Mouse (Mus musculus) neural tube, embryonic 14.5 days (tissue): ENCODE measurements around the gene Dpy30. TPM values are rescaled to one million over a fixed set of nuclear protein-coding genes. Genes with fewer than 3 reads are reported as not detected.

Experiments used
- ATAC-seq: fragments of 200-750 bp; cut with Nextera tagmentation; 2 replicates; pipeline ENCODE4 v1.8.0; 2017; ENCODE audit warnings: low read depth, mild to moderate bottlenecking, moderate TSS enrichment, moderate library complexity
- H3K27ac ChIP-seq: fragments of 300-500 bp; sonication (generic); 2 replicates; pipeline ENCODE4 v1.5.1; 2014; ENCODE audit warnings: low read depth, mild to moderate bottlenecking, control low read depth, low read length, moderate library complexity, mixed read lengths
- H3K27me3 ChIP-seq: fragments of 300-500 bp; sonication (generic); 2 replicates; pipeline ENCODE4 v1.6.1; 2014; ENCODE audit warnings: low read length; ENCODE audit not compliant: control insufficient read depth, insufficient read depth
- H3K36me3 ChIP-seq: fragments of 300-500 bp; sonication (generic); 2 replicates; pipeline ENCODE4 v1.6.1; 2014; ENCODE audit warnings: low read length, mixed read lengths; ENCODE audit not compliant: control insufficient read depth, insufficient read depth
- H3K4me1 ChIP-seq: fragments of 300-500 bp; sonication (generic); 2 replicates; pipeline ENCODE4 v1.6.1; 2014; ENCODE audit warnings: low read length; ENCODE audit not compliant: control insufficient read depth, insufficient read depth
- H3K4me2 ChIP-seq: fragments of 300-500 bp; sonication (generic); 2 replicates; pipeline ENCODE4 v1.6.1; 2014; ENCODE audit warnings: mild to moderate bottlenecking, low read depth, low read length, control low read depth
- H3K4me3 ChIP-seq: fragments of 300-500 bp; sonication (generic); 2 replicates; pipeline ENCODE4 v1.5.1; 2014; ENCODE audit warnings: low read depth, low read length, control low read depth, mixed read lengths
- H3K9ac ChIP-seq: fragments of 300-500 bp; sonication (generic); replicated peaks from 2 replicates; pipeline ENCODE4 v1.6.1; 2014; ENCODE audit warnings: low read depth, mild to moderate bottlenecking, control low read depth, low read length, mixed read lengths
- H3K9me3 ChIP-seq: fragments of 300-500 bp; sonication (generic); 2 replicates; pipeline ENCODE4 v1.6.1; 2016; ENCODE audit warnings: low read length; ENCODE audit not compliant: control insufficient read depth
- WGBS: fragments of 180-500 bp; shearing (Covaris S2); extraction: QIAGEN DNeasy Blood & Tissue Kit; methylation state at CpG from one replicate; pipeline ENCODE4 v1.1.7; 2014; 5-methylcytosine and 5-hydroxymethylcytosine counted together
- polyA plus RNA-seq: library from polyadenylated mRNA; unstranded; fragments of >200 nt; fragmentation: Nextera tagmentation; extraction: Ambion mirVana; gene quantifications from 2 replicates; pipeline ENCODE4 v1.2.1, GENCODE M21; 2014

Dpy30 gene
- polyA plus RNA-seq, 1 experiment from 2014 or later: 237 TPM

GRCm38 (mm10) chr17:74296076-74296823, 27.5 kb downstream of the Dpy30 start:
- H3K4me3 ChIP-seq: peak overlapping the region; percentile 97
- peaks cover 12% of the 10 kb centered on the region for H3K4me1 ChIP-seq
- peak overlapping the region; percentile 97; the same call in 1 of the 2 replicates for H3K27ac ChIP-seq
- ATAC-seq: no peak
- H3K27me3 ChIP-seq: no peaks in the 10 kb centered on the region
- WGBS: 50% methylated on average over 11 of the region's 11 CpGs
- H3K36me3 ChIP-seq: no peaks in the 10 kb centered on the region; the same call in 1 of the 2 replicates
- H3K4me2 ChIP-seq: peak overlapping the region; percentile 65
- H3K9me3 ChIP-seq: no peaks in the 10 kb centered on the region
- peak overlapping the region; percentile 97; the same call in 1 of the 2 replicates for H3K9ac ChIP-seq

DNA sequence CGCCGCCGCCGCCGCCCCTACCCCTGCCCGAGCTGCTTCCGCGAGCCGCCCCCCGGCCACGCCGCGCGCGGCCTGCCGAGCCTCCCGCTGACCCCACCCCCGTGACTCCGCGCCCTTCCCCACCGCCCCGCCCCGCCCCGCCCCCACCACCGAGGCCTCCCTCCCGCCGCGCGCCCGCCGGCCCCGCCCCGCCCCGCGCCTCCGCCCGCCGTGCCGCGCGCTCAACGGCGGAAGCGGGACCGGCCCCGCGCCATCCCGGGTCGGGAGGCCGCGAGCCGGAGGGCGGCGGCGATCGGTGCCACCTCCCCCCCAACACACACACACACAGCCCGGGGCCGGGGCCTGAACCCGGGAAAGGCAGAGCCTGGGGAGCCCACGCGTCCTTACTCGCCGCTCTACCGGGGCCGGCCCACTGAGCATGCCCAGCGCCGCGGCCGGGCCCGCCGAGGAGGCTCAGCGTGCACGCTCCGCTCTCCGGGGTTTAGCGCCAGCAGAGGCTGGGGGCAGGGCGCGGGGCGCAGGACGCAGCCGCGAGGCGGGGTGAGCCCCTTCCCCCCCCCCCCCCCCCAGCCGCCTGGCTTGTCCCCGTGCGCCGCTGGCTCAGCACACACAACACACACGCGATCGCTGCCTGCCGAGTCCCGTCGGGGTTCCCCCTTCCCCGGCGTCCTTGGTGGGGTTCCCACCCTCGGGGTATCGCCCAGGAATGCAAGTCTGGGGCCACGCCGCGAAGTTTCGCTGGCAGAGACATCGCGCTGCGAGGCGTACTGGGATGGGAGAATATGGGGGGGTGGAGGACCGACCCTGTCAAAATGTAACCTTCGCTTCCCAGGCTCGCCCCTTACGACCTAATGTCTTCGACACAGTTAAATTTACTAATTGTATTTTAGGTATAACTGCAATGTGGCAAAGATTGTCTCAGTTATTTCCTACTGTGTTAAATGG, 28.4 kb downstream of the Dpy30 start, which contains the start of gene Memo1:
Memo1 (minus strand) TSS at position 496 of the 945 bp plus-strand sequence.
- no peaks in the 10 kb centered on the region for H3K9me3 ChIP-seq
- peak within 1 kb of the TSS; percentile 97 for H3K27ac ChIP-seq
- peak within 1 kb of the TSS; percentile 97 for H3K9ac ChIP-seq
- no peaks in the 10 kb centered on the region; the same call in 1 of the 2 replicates for H3K36me3 ChIP-seq
- under 1% methylated on average over 38 of the region's 110 CpGs for WGBS
- H3K4me1 ChIP-seq: peaks cover 16% of the 10 kb centered on the region
- ATAC-seq: peak; percentile 94
- H3K4me3 ChIP-seq: peak within 1 kb of the TSS; percentile 97
- no peaks in the 10 kb centered on the region for H3K27me3 ChIP-seq
- peak within 1 kb of the TSS; percentile 65 for H3K4me2 ChIP-seq

GRCm38 (mm10) chr17:74294426-74295025, 29.2 kb downstream of the Dpy30 start:
- Histone ChIP-seq H3K4me3 (peak overlapping the region; percentile 97), H3K9ac (peak overlapping the region; percentile 97), H3K4me2 (peak overlapping the region; percentile 65), H3K9me3 (no peaks in the 10 kb centered on the region), H3K4me1 (peaks cover 16% of the 10 kb centered on the region), H3K27me3 (no peaks in the 10 kb centered on the region), H3K36me3 (no peaks in the 10 kb centered on the region; the same call in 1 of the 2 replicates), H3K27ac (peak overlapping the region; percentile 97)
- peak; percentile 76 for ATAC-seq
- WGBS: under 1% methylated on average over 60 of the region's 80 CpGs

DNA sequence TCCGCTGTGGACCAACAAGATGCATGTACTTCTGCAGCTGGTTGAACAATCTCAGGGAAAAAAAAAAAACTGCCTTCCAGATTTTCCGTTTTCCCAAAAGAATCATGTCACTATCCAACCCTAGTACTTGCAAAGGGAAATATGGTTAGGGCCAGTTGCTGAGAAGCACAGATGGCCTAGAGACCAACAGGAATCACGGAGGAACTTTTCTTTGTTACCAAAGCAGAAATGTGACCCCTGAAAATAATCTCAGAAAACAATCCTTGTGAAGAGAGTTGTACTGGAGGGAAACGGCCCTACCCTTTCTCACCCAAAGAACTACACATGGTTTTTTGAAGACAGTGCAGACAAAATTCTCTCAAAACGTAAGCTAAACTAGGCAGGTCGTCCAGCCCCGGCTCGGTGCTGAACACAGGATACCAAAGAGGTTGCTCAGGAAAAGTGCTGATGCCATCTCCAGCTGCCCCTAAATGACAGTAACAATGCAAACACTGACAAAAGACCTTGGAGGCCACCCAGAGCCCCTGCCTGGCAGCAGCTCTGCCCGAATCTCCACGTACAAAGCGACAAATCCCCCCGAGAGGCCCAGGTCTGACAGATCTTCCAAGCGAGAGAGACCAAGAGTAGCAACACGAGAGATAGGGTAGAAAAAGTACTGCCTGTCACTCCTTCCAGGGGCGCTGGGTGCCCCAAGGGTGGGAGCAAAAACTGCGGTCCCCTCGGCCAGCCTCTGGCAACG, 29.9 kb downstream of the Dpy30 start:
- H3K36me3 ChIP-seq: no peaks in the 10 kb centered on the region; the same call in 1 of the 2 replicates
- WGBS: under 1% methylated on average over 18 of the region's 18 CpGs
- peak overlapping the region; percentile 97 for H3K9ac ChIP-seq
- H3K27me3 ChIP-seq: no peaks in the 10 kb centered on the region
- no peak for ATAC-seq
- no peaks in the 10 kb centered on the region for H3K9me3 ChIP-seq
- peaks cover 16% of the 10 kb centered on the region for H3K4me1 ChIP-seq
- peak overlapping the region; percentile 97 for H3K27ac ChIP-seq
- H3K4me2 ChIP-seq: peak overlapping the region; percentile 65
- H3K4me3 ChIP-seq: peak overlapping the region; percentile 97

DNA sequence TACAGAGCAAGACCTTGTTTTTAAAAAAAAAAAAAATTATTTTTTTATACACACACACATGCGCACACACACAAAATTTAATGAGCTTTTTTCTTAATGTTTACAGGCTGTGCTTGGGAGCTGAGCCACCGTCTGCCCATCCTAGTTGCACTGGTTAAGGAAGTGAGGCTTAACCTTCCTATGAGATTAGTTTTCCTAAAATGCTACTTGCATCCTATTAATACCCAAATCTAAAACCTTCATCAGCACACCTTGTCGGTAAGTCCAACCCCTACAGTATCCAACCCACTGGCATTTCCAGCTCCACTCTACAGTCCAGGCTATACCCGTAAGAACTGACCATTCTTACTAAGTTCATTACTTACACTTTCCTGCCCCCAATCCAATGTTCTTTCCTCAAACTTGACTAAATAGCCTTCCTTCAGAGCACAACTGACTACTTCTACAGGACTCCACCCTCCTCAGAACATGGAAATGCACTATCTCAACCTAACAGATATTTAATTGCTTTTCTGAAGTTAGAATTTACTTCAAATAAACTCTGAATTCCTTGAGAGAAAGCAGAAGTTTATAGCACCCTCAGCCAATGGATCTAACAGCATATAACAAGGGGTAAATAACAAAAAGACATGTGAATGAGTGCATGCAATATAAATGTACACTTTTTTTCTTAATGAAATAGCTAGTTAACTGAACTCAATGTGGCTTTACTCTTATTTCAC, 31.9 kb downstream of the Dpy30 start:
- Histone ChIP-seq H3K36me3 (no peaks in the 10 kb centered on the region), H3K4me2 (no peak overlapping the region), H3K27ac (no peak overlapping the region), H3K4me3 (no peak overlapping the region), H3K27me3 (no peaks in the 10 kb centered on the region), H3K4me1 (peaks cover 16% of the 10 kb centered on the region), H3K9me3 (no peaks in the 10 kb centered on the region), H3K9ac (no peak overlapping the region)
- ATAC-seq: no peak
- WGBS: 87% methylated on average over 4 of the region's 4 CpGs

DNA sequence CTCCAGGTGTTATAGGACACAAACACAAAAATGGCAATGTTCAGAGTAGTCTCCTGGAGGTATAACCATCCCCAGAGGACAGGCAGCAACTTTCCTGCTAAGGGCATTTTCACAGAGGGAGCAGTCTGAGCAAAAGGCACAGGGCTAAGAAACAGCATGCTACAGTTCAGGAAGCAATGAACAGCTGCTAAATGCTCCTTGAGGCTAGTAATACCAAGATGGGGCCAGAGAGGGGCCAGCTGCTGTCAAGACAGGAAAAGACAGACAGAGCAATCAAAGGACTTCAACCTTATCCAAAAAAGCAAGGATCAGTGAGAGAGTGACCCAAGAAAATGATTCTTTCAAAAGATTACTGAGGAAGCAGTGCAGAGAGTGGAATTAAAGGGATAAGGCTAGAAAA, 32.9 kb downstream of the Dpy30 start:
- no peak overlapping the region for H3K9ac ChIP-seq
- no peaks in the 10 kb centered on the region for H3K27me3 ChIP-seq
- no peaks in the 10 kb centered on the region for H3K36me3 ChIP-seq
- H3K4me3 ChIP-seq: no peak overlapping the region
- no peak overlapping the region for H3K4me2 ChIP-seq
- H3K4me1 ChIP-seq: peaks cover 16% of the 10 kb centered on the region
- no peak overlapping the region for H3K27ac ChIP-seq
- no peaks in the 10 kb centered on the region for H3K9me3 ChIP-seq
- ATAC-seq: no peak

DNA sequence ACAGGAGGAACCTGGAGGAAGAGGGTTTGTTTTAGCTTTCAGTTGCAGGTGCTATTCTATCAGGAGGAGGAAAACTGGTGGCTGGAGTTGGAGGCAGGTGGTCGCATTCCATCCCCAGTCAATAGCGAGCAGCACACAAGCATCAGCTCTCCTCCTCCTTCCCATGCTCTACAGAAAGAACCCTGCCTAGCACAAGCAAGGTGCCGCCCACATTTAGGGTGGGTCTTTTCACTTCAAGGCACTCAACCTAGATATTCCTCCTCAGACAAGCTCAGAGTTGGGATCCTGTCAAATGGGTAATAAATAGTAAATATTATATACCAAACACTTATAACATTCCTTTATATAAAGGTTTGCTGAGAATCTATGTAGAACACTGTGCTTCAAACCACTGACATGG, 33.5 kb downstream of the Dpy30 start:
- H3K4me2 ChIP-seq: no peak overlapping the region
- H3K9ac ChIP-seq: no peak overlapping the region
- no peaks in the 10 kb centered on the region for H3K27me3 ChIP-seq
- no peak for ATAC-seq
- no peak overlapping the region for H3K4me3 ChIP-seq
- H3K4me1 ChIP-seq: peaks cover 16% of the 10 kb centered on the region
- no peak overlapping the region for H3K27ac ChIP-seq
- no peaks in the 10 kb centered on the region for H3K36me3 ChIP-seq
- 83% methylated on average over 3 of the region's 3 CpGs for WGBS
- H3K9me3 ChIP-seq: no peaks in the 10 kb centered on the region

GRCm38 (mm10) chr17:74288626-74289025, 35.1 kb downstream of the Dpy30 start:
- Histone ChIP-seq H3K27me3 (no peaks in the 10 kb centered on the region), H3K4me3 (no peak overlapping the region), H3K9me3 (no peaks in the 10 kb centered on the region), H3K36me3 (no peaks in the 10 kb centered on the region), H3K9ac (no peak overlapping the region), H3K27ac (no peak overlapping the region), H3K4me1 (peaks cover 16% of the 10 kb centered on the region), H3K4me2 (no peak overlapping the region)
- no peak for ATAC-seq
- WGBS: 92% methylated on average over 2 of the region's 2 CpGs
